Mouse (Mus musculus) cerebellum, postnatal 25 days (tissue): ENCODE data around the gene Col1a1.

ENCODE experiments used
- DNase-seq, 2 experiments: peaks; one replicate each; pipeline ENCODE4 v3.0.0; 2021; ENCODE audit warnings: mixed read lengths in 2 of 2

The Col1a1 gene

GRCm38 (mm10) chr11:94936045-94936444 is at the start of gene Col1a1:
Gene Col1a1 (plus strand): TSS chr11:94936224.
- peak in 1 of 2 experiments; percentile 23 for DNase-seq

- no peak for DNase-seq
Observed at GRCm38 (mm10) chr11:94891155-94891554, 44.9 kb upstream of the Col1a1 start.

GRCm38 (mm10) chr11:94896753-94897376 is 39.2 kb upstream of the Col1a1 start:
- no peak for DNase-seq

- no peak for DNase-seq
Observed at GRCm38 (mm10) chr11:94901231-94901630, 34.8 kb upstream of the Col1a1 start.

- DNase-seq, result no peak
Observed at GRCm38 (mm10) chr11:94904306-94904705, 31.7 kb upstream of the Col1a1 start.

GRCm38 (mm10) chr11:94910971-94911370 is 25.1 kb upstream of the Col1a1 start:
- no peak for DNase-seq

- DNase-seq, result peak in 1 of 2 experiments; percentile 24
Observed at GRCm38 (mm10) chr11:94912568-94912967, 23.5 kb upstream of the Col1a1 start.

- peak; percentile 75 to 78 for DNase-seq
Observed at GRCm38 (mm10) chr11:94913302-94914090, 22.5 kb upstream of the Col1a1 start.

- peak in 1 of 2 experiments; percentile 50 for DNase-seq
Observed at GRCm38 (mm10) chr11:94915675-94916403, 20.2 kb upstream of the Col1a1 start.

- peak in 1 of 2 experiments; percentile 12 for DNase-seq
Observed at GRCm38 (mm10) chr11:94916477-94916876, 19.5 kb upstream of the Col1a1 start.

GRCm38 (mm10) chr11:94917717-94918116 is 18.3 kb upstream of the Col1a1 start:
- DNase-seq, result no peak

- no peak for DNase-seq
Observed at GRCm38 (mm10) chr11:94920996-94921401, 15.0 kb upstream of the Col1a1 start.

GRCm38 (mm10) chr11:94924977-94925376 is 11.0 kb upstream of the Col1a1 start:
- no peak for DNase-seq

GRCm38 (mm10) chr11:94926431-94926830 is 9.6 kb upstream of the Col1a1 start:
- no peak for DNase-seq

GRCm38 (mm10) chr11:94927771-94928291 is 8.2 kb upstream of the Col1a1 start:
- no peak for DNase-seq

- DNase-seq, result peak in 1 of 2 experiments; percentile 59
Observed at GRCm38 (mm10) chr11:94928820-94929219, 7.2 kb upstream of the Col1a1 start.

- no peak for DNase-seq
Observed at GRCm38 (mm10) chr11:94929599-94929998, 6.4 kb upstream of the Col1a1 start.

GRCm38 (mm10) chr11:94930151-94930550 is 5.9 kb upstream of the Col1a1 start:
- no peak for DNase-seq

GRCm38 (mm10) chr11:94933584-94933983 is 2.4 kb upstream of the Col1a1 start:
- DNase-seq, result no peak

- no peak for DNase-seq
Observed at GRCm38 (mm10) chr11:94934526-94934925, 1.5 kb upstream of the Col1a1 start.

- peak; percentile 88 to 94 for DNase-seq
Observed at GRCm38 (mm10) chr11:94936851-94937295, 849 bp downstream of the Col1a1 start.

GRCm38 (mm10) chr11:94937335-94937781 is 1.3 kb downstream of the Col1a1 start:
- no peak for DNase-seq

GRCm38 (mm10) chr11:94937787-94938186 is 1.8 kb downstream of the Col1a1 start:
- DNase-seq, result no peak
